Mouse (Mus musculus): ENCODE measurements around the gene Ano2. TPM values are rescaled to one million over a fixed set of nuclear protein-coding genes. Genes with fewer than 3 reads are reported as not detected.

Ano2 gene
- polyA plus RNA-seq, 1 experiment from 2014 or later: 0.29 TPM

- no peak overlapping the region for H3K4me3 ChIP-seq (ENCODE audit: low read depth, low read length)
- H3K4me2 ChIP-seq (ENCODE audit: low read depth): no peak overlapping the region
- no peak for DNase-seq (ENCODE audit: low spot score)
- H3K27me3 ChIP-seq (ENCODE audit: control insufficient read depth, insufficient read depth, low read length): no peaks in the 10 kb centered on the region
- 96% methylated on average over 12 of the region's 12 CpGs for WGBS
- no peaks in the 10 kb centered on the region for H3K36me3 ChIP-seq (ENCODE audit: control insufficient read depth, insufficient read depth, low read length)
- H3K9me3 ChIP-seq (ENCODE audit: control insufficient read depth, low read length): no peaks in the 10 kb centered on the region
- no peak overlapping the region for H3K27ac ChIP-seq (ENCODE audit: low read depth, low read length)
- H3K9ac ChIP-seq (ENCODE audit: low read length): no peak overlapping the region
- no peaks in the 10 kb centered on the region for H3K4me1 ChIP-seq (ENCODE audit: control insufficient read depth, insufficient read depth, low read length)
- ATAC-seq (ENCODE audit: insufficient read depth, low FRiP score, low TSS enrichment): no peak
Measured at GRCm38 (mm10) chr6:126088489-126089265, 398.5 kb downstream of the Ano2 start.

Other genes with a start within 250 kb of the Ano2 start
- gene Cd9, start 195.6 kb upstream of the Ano2 start, polyA plus RNA-seq (2014; fragmentation: Nextera tagmentation; extraction: Ambion mirVana): 43.7 and 48.1 TPM in 2 replicates
- 11.1 and 15.4 TPM in 2 replicates for gene Vwf, start 143.6 kb upstream of the Ano2 start, polyA plus RNA-seq (2014; fragmentation: Nextera tagmentation; extraction: Ambion mirVana)

All from neural tube, embryonic 11.5 days (tissue).